Mouse (Mus musculus): ENCODE measurements at regions not wholly inside any gene's neighbourhood (a gene's known extent, or its start where the extent isn't known, plus 50 kb on each side); places are given as distances from the start of the nearest gene placed in this dataset.

DNA sequence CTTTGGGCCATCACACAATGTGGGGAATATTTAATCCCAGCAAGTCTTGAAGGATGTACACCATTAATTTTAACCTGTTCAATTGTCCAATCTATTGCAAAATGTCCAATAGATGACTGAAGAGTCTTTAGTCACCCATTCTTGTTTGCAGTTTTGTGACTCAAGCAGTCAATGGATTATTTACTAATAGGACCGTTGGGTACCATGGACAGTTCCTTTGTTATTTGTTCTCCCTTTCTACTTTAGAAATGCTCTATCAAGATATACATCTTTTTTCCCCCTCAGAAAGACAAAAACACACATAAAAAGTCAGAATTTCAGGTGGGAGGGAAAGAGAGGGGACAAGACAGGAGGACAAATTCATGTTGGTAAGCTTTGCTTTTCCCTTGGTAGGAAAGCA lies 598.3 kb downstream of the Gm9195 start:
- TF ChIP-seq CTCF (IDR thresholded peaks at IDR 0.05; ENCODE audit: extremely low read depth, insufficient read length, insufficient replicate concordance, low read depth, low read length), result no peak
- no peak for TF ChIP-seq POLR2A (IDR thresholded peaks at IDR 0.05; ENCODE audit: low read depth, low read length)
